Mouse (Mus musculus): ENCODE measurements around the gene Tubg2.
A peak's percentile ranks its signal among the peaks of the same experiment; 100 is the strongest.

Tubg2 gene

GRCm38 (mm10) chr11:101167211-101167962 lies 11.7 kb downstream of the Tubg2 start:
- DNase-seq (ENCODE audit: low spot score), result no peak

DNA sequence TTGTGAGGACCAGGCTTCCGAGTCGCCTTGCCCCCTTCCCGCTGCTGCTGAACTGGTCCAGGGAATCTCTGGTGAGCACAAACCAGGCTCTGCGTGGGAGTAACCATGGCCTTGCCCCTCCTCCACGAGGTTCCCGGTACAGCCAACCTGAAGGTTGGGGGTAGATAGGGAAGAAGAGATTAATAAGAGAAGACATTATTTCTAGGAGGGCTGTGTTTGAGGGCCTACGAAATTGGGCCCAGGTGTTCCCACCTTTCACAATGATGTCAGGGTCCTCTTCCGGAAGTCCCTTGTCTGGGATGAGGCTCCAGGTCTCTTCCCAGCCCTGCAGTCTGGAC lies 12.2 kb downstream of the Tubg2 start:
- no peak for DNase-seq (ENCODE audit: low spot score)

GRCm38 (mm10) chr11:101168301-101168980 lies 12.7 kb downstream of the Tubg2 start:
- DNase-seq (ENCODE audit: low spot score), result no peak

- no peak for DNase-seq (ENCODE audit: low spot score)
These were observed 13.8 kb downstream of the Tubg2 start for GRCm38 (mm10) chr11:101169301-101170107.

DNA sequence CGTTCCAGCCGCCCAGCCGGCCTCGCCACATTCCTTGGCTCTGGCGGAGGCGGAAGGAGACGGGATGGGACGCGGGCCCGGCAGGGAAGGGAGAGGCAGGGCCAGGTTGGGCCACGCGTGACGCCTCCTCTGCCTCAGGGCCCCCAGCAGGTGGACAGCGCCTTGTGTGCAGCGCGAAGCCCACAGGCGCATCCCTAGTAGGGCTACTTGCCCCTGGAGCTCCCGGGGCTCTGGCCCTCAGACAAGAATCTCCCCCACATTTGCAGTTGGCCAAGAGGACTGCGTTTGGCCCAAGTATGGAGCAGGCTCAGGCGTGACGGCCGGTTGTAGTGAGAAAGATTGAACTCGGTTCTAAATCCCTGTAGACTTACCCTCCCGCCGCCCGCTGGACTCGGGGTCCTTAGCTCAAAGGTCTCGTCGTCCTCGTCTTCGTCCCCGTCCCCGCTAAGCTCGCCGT lies 14.7 kb downstream of the Tubg2 start, which contains the start of gene Cntnap1:
Cntnap1 (plus strand) TSS at position 170 of the 457 bp plus-strand sequence.
- no peak for DNase-seq (ENCODE audit: low spot score)

GRCm38 (mm10) chr11:101170811-101171610 lies 15.3 kb downstream of the Tubg2 start, which contains the start of gene Plekhh3:
Gene Plekhh3 (minus strand): TSS chr11:101171351.
- peak; percentile 68 for DNase-seq (ENCODE audit: low spot score)

DNA sequence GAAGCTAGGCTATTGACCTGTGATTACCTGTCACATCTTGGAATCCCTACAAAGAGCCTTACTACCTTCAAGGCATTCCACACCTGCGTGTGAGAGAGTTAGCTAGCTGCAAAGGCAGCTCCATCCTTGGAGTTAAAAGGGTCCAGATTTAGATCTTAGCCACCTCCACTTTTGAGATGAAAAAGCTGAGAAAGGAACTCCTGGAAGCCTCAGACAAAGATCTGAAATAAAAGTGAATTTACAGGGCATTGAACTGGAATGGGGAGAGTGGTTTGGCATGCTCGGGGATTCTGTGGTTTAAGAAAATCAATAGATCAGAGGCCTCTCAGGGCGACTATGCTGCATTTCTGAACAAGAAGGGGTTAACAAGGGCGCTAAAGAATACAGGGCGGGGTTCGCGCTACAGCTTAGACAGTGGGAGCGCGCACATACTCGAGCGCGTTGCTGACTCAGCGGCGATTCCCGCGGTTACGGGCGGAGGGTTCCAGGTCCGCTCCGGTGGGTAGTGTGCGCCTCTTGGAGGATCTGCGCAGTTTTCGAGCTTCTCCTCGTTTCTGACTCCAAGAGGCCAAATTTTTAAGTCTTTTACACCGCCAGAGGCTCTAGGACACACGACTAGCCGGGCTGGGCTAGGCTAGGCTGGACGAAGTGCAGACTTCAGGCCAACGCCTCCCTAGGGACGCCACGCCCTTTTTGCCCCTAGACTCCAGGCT lies 16.2 kb downstream of the Tubg2 start:
- DNase-seq (ENCODE audit: low spot score), result no peak

DNA sequence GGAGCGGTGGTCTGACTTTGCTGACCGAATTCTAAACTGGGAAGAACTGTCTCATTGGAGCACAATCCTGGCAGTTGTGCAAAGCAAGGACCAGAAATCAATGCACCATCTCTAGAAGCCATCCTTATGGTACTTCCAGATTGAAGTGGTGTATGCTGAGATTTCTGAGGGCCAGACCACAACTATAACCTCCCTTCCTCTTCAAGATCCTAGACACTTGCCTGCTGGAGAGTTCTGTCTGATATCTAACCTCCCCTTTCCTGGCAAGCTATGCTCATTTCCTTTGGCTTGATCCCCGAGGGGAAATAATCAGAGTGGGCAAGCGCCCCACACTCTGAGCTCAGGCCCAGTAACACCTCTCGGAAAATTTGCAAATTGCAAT lies 16.7 kb downstream of the Tubg2 start:
- DNase-seq (ENCODE audit: low spot score), result no peak

- no peak for DNase-seq (ENCODE audit: low spot score)
These were observed 17.4 kb downstream of the Tubg2 start for GRCm38 (mm10) chr11:101173112-101173511.

DNA sequence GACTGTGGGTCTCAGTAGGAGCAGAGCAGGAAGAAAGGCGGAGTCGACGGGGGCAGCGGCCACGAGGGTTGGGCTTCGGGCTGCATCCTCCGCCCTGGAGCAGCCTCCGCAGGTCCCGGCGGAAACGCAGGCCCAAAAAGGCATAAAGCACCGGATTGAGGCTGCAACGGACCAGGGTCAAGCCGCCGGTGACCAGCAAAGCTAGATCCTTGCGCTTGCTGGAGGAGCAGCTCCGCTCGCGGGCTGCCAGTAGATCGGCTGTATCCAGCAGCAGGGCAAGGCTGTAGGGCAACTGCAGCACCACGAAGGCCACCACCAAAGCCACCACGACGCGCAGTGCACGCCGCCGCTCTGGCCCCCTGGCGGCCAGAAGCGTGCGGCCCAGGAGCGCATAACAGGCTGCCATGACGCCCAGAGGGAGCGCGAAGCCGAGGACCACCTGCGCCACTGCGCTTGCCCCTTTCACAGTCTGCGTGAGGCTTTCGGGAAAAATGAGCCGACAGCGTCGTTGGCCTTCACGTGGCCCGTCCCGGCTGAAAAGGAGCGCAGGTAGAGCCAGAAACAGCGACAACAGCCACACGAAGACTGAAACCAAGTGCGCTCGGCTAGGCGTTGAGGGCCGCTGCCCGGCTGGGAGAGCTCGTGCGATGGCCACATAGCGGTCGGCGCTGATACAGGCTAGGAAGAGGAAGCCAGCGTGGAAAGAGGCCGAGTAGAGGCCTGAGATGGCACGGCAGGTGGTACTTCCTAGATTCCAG lies 18.1 kb downstream of the Tubg2 start:
- peak; percentile 54 for DNase-seq (ENCODE audit: low spot score)

GRCm38 (mm10) chr11:101174389-101174745 lies 18.7 kb downstream of the Tubg2 start:
- no peak for DNase-seq (ENCODE audit: low spot score)

- no peak for DNase-seq (ENCODE audit: low spot score)
These were observed 19.3 kb downstream of the Tubg2 start, which contains the start of gene Ccr10 for GRCm38 (mm10) chr11:101174851-101175628. Gene Ccr10 (minus strand): TSS chr11:101175443.

DNA sequence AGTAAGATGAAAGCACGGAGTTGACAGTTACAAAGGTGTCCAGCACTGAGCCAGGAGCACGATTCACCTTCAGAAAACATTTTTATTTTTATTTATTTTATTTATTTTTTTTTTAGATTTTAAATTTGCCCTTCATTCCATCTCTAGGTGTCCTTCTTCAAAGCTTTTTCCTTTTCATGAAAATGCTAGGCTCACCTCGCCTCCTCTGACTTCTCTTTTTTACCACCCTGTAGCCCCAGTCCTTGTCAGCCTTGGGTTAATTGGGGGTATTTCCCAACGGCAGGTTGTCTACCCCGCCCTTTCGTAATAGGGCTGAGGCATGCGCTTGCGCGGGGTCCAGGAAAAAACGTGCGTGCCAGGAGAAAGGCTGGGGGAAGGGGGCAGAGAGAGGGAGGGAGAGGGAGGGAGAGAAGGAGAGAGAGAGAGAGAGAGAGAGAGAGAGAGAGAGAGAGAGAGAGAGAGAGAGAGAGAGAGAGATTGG lies 20.0 kb downstream of the Tubg2 start:
- DNase-seq (ENCODE audit: low spot score), result no peak

- no peak for DNase-seq (ENCODE audit: low spot score)
These were observed 20.5 kb downstream of the Tubg2 start for GRCm38 (mm10) chr11:101176117-101176691.

- no peak for DNase-seq (ENCODE audit: low spot score)
These were observed 21.4 kb downstream of the Tubg2 start for GRCm38 (mm10) chr11:101176933-101177773.

DNA sequence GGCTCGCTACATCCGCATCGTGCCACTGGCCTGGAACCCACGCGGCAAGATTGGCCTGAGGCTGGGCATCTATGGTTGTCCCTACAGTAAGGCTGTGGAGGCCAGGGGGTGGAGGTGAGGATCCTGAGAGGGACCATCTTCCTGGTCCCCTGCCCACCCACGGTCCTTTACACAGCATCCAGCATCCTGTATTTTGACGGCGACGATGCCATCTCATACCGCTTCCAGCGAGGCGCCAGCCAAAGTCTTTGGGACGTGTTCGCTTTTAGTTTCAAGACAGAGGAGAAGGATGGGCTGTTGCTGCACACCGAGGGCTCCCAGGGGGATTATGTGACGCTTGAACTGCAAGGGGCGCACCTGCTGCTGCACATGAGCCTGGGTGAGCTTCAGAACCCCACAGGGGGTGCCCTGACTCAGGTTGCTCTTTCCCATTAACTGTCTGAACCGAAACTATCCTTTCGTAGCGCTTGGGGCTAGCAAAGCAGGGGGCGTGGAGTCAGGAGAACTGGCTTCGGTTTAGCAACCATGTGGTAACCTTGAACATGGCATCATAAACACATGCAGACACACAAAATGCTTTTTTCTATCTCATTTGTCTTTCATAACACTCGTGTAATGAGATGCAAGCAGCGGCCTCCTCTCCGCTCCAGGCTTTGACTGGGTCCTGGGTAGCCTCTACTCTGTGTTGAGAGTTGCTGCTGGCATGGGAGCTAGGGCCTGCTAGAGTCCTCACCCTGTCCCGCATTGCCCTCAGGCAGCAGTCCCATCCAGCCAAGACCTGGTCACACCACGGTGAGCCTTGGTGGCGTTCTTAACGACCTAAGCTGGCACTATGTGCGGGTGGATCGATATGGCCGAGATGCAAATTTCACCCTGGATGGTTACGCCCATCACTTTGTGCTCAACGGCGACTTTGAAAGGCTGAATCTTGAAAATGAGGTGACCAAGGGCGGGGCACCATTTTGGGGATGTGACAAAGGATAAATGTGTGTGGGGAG lies 22.7 kb downstream of the Tubg2 start:
- no peak for DNase-seq (ENCODE audit: low spot score)

DNA sequence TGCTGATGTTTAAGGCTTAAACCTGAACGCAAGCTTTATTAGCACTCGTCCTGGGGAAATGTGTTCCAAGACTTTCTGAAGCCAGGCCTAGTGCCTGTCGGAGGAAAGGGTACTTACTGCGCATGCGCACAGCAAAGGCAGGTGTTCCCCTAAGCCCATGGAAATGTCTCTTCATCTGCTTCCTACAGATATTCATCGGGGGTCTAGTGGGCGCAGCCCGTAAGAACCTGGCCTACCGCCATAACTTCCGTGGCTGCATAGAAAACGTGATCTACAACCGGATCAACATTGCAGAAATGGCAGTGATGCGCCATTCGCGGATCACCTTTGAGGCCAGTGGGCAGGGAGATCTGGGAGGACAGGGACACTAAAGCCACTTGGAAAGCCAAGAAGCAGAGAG lies 23.6 kb downstream of the Tubg2 start:
- no peak for DNase-seq (ENCODE audit: low spot score)

All from c-Kit-positive CD71-positive TER-119-positive erythroid progenitor cells, embryonic 14.5 days (primary cell).